Mouse (Mus musculus) heart, adult 2 months (tissue): ENCODE data around the gene Dscam. TPM values are rescaled to one million over a fixed set of nuclear protein-coding genes. Genes with fewer than 3 reads are reported as not detected.

ENCODE experiments used
- DNase-seq, 2 experiments: peaks; one replicate each; pipeline ENCODE4 v3.0.0; 2021
- H3K27ac ChIP-seq: fragments of 200-600 bp; 2 replicates; pipeline ENCODE4 v1.8.1; 2022
- H3K27me3 ChIP-seq: fragments of 200-500 bp; 2 replicates; pipeline ENCODE4 v1.6.1; 2012; ENCODE audit warnings: mild to moderate bottlenecking, low read length, inconsistent platforms, mixed read lengths; ENCODE audit not compliant: control insufficient read depth, insufficient read depth
- H3K36me3 ChIP-seq: fragments of 200-500 bp; 2 replicates; pipeline ENCODE4 v1.6.1; 2012; ENCODE audit warnings: low read length, inconsistent platforms; ENCODE audit not compliant: control insufficient read depth, insufficient read depth
- H3K4me1 ChIP-seq: fragments of 200-500 bp; 2 replicates; pipeline ENCODE4 v1.6.1; 2011; ENCODE audit warnings: low read length; ENCODE audit not compliant: control insufficient read depth, insufficient read depth
- H3K4me3 ChIP-seq: fragments of 200-600 bp; 2 replicates; pipeline ENCODE4 v1.8.1; 2022
- H3K79me2 ChIP-seq: fragments of 200-500 bp; replicated peaks from 2 replicates; pipeline ENCODE4 v1.6.1; 2012; ENCODE audit warnings: mild to moderate bottlenecking, inconsistent platforms, low read length, moderate library complexity, mixed read lengths; ENCODE audit not compliant: control insufficient read depth, insufficient read depth
- H3K9ac ChIP-seq: fragments of 200-500 bp; 2 replicates; pipeline ENCODE4 v1.6.1; 2012; ENCODE audit warnings: low read depth, mild to moderate bottlenecking, control low read depth, inconsistent platforms, low read length, mixed read lengths
- CTCF ChIP-seq: fragments of 200-600 bp; IDR thresholded peaks from 2 replicates; pipeline ENCODE4 v1.8.1; 2022; ENCODE audit warnings: antibody characterized with exemption, mild to moderate bottlenecking, moderate library complexity
- EP300 ChIP-seq: fragments of 200-500 bp; IDR thresholded peaks from 2 replicates; pipeline ENCODE4 v1.6.1; 2011; ENCODE audit warnings: low read depth, low read length, control low read depth; ENCODE audit not compliant: insufficient read depth
- POLR2A ChIP-seq: fragments of 200-500 bp; IDR thresholded peaks from 2 replicates; pipeline ENCODE4 v1.6.1; 2011; ENCODE audit warnings: mild to moderate bottlenecking, low read depth, low read length, control low read depth; ENCODE audit not compliant: insufficient read depth
- WGBS: fragments of 180-500 bp; shearing (Covaris S2); methylation state at CpG from one replicate; pipeline ENCODE4 v1.1.7; 2018; 5-methylcytosine and 5-hydroxymethylcytosine counted together
- intact Hi-C: fragments of 180-260 bp; cut with DNase I; formaldehyde crosslinking; loops from one replicate; pipeline ENCODE4 v1.15.1; 2025
- polyA plus RNA-seq: library from polyadenylated mRNA; depleted of rRNA; stranded (reverse); fragments of >200 nt; gene quantifications from 2 replicates; pipeline ENCODE4 v1.2.3, GENCODE M21; 2012
- total RNA-seq, 2 experiments: library from RNA; stranded (reverse); gene quantifications; 2 replicates each; pipeline ENCODE4 v1.2.3; 2021

The Dscam gene
- total and polyA plus RNA-seq, 3 experiments, result 0.06 TPM; not detected in 2

GRCm38 (mm10) chr16:97141943-97142342, 28.6 kb downstream of the Dscam start:
- Histone ChIP-seq H3K4me3 (no peak overlapping the region), H3K9ac (no peak overlapping the region), H3K36me3 (no peaks in the 10 kb centered on the region), H3K4me1 (no peaks in the 10 kb centered on the region), H3K79me2 (no peaks in the 10 kb centered on the region), H3K27ac (no peak overlapping the region), H3K27me3 (no peaks in the 10 kb centered on the region)
- WGBS, result 60% methylated on average over 1 of the region's 1 CpGs
- intact Hi-C loops, result no loop called here
- no peak for TF ChIP-seq CTCF
- no peak for TF ChIP-seq POLR2A
- no peak for TF ChIP-seq EP300
- no peak for DNase-seq

GRCm38 (mm10) chr16:97135003-97135827, 35.3 kb downstream of the Dscam start:
- H3K9ac ChIP-seq, result no peak overlapping the region
- intact Hi-C loops, result no loop called here
- H3K36me3 ChIP-seq, result no peaks in the 10 kb centered on the region
- no peak for TF ChIP-seq EP300
- no peak for TF ChIP-seq POLR2A
- TF ChIP-seq CTCF, result no peak
- no peaks in the 10 kb centered on the region for H3K79me2 ChIP-seq
- whole genome bisulfite sequencing, result 73% methylated on average over 10 of the region's 10 CpGs
- DNase-seq, result no peak
- H3K4me3 ChIP-seq, result no peak overlapping the region
- no peak overlapping the region for H3K27ac ChIP-seq
- no peaks in the 10 kb centered on the region for H3K4me1 ChIP-seq
- no peaks in the 10 kb centered on the region for H3K27me3 ChIP-seq

DNA sequence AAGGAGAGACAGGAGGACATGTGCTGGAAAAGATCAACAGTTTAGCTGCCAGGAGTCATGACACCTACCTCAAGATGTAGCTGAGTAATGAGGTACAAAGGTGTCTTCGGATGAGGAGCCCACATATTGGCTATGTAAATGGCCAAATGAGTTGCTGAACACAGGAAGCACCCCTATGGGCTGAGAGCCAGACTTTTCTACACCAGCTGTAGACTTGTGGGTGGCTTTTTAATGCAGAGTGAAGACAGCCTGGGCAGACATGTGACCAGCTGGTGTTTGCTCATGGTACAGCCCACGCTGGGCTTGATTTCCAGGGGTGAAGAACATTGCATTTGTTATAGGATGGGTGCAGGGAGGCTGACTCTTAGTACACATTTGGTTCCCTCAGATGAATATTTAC, 43.3 kb downstream of the Dscam start:
- no peaks in the 10 kb centered on the region for H3K4me1 ChIP-seq
- H3K9ac ChIP-seq, result no peak overlapping the region
- H3K36me3 ChIP-seq, result no peaks in the 10 kb centered on the region
- no peaks in the 10 kb centered on the region for H3K79me2 ChIP-seq
- TF ChIP-seq EP300 (no peak), POLR2A (no peak), CTCF (no peak)
- intact Hi-C loops, result no loop called here
- H3K4me3 ChIP-seq, result no peak overlapping the region
- no peak for DNase-seq
- no peaks in the 10 kb centered on the region for H3K27me3 ChIP-seq
- H3K27ac ChIP-seq, result no peak overlapping the region
- 58% methylated on average over 2 of the region's 2 CpGs for WGBS

GRCm38 (mm10) chr16:97110028-97110427, 60.5 kb downstream of the Dscam start:
- DNase-seq, result no peak
- 26% methylated on average over 4 of the region's 4 CpGs for WGBS
- intact Hi-C loops, result no loop called here
- H3K4me3 ChIP-seq, result no peak overlapping the region
- H3K27me3 ChIP-seq, result no peaks in the 10 kb centered on the region
- no peaks in the 10 kb centered on the region for H3K4me1 ChIP-seq
- no peaks in the 10 kb centered on the region for H3K36me3 ChIP-seq
- TF ChIP-seq POLR2A (no peak), CTCF (no peak), EP300 (no peak)
- no peak overlapping the region for H3K27ac ChIP-seq
- H3K9ac ChIP-seq, result no peak overlapping the region
- H3K79me2 ChIP-seq, result no peaks in the 10 kb centered on the region

GRCm38 (mm10) chr16:97105266-97105665, 65.3 kb downstream of the Dscam start:
- intact Hi-C loops, result no loop called here
- Histone ChIP-seq H3K4me3 (no peak overlapping the region), H3K4me1 (no peaks in the 10 kb centered on the region), H3K36me3 (no peaks in the 10 kb centered on the region), H3K27ac (no peak overlapping the region), H3K79me2 (no peaks in the 10 kb centered on the region), H3K27me3 (no peaks in the 10 kb centered on the region), H3K9ac (no peak overlapping the region)
- no peak for DNase-seq
- WGBS, result 62% methylated on average over 2 of the region's 2 CpGs
- TF ChIP-seq CTCF (no peak), EP300 (no peak), POLR2A (no peak)

DNA sequence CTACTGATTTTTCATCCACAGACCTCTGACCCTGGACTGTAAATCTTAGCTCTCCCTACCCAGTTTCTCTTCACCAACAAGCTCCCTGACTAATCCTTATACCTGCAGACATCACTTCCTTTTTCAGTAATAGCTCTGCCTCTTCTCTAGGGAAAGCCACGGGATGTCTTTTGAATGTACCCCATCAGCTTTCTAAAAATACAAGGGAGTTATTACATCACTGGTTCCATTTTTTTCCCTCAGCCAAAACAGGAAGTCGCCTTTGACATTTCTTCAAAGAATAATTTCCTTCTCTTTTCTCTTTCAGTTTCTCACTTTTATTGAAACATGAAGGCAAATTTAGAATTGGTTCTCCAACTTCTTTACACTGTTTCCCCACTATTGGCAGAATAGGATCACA, 67.5 kb downstream of the Dscam start:
- no peak overlapping the region for H3K9ac ChIP-seq
- H3K79me2 ChIP-seq, result no peaks in the 10 kb centered on the region
- no peaks in the 10 kb centered on the region for H3K27me3 ChIP-seq
- TF ChIP-seq CTCF (no peak), POLR2A (no peak), EP300 (no peak)
- H3K27ac ChIP-seq, result no peak overlapping the region
- intact Hi-C loops, result no loop called here
- H3K36me3 ChIP-seq, result no peaks in the 10 kb centered on the region
- 27% methylated on average over 2 of the region's 2 CpGs for WGBS
- DNase-seq, result no peak
- no peak overlapping the region for H3K4me3 ChIP-seq
- no peaks in the 10 kb centered on the region for H3K4me1 ChIP-seq
